Mouse (Mus musculus): Measurements from ENCODE around the gene Dgkd. TPM values are rescaled to one million over a fixed set of nuclear protein-coding genes. Genes with fewer than 3 reads are reported as not detected.

Gene Dgkd
- polyA plus RNA-seq, 1 experiment from 2014 or later = 37.8 TPM

GRCm38 (mm10) chr1:87877552-87878283 is 24.6 kb downstream of the Dgkd start:
- DNase-seq (ENCODE audit: low spot score) = no peak
- 84% methylated on average over 9 of the region's 9 CpGs for WGBS
- Histone ChIP-seq H3K36me3 (peaks cover 13% of the 10 kb centered on the region; the same call in 1 of the 2 replicates), H3K4me1 (peaks cover 4% of the 10 kb centered on the region; the same call in 1 of the 2 replicates), H3K27me3 (ENCODE audit: low read depth, poor library complexity, severe bottlenecking) (no peaks in the 10 kb centered on the region), H3K4me3 (no peak overlapping the region), H3K27ac (replicated peaks) (no peak overlapping the region), H3K9me3 (replicated peaks) (no peaks in the 10 kb centered on the region)

DNA sequence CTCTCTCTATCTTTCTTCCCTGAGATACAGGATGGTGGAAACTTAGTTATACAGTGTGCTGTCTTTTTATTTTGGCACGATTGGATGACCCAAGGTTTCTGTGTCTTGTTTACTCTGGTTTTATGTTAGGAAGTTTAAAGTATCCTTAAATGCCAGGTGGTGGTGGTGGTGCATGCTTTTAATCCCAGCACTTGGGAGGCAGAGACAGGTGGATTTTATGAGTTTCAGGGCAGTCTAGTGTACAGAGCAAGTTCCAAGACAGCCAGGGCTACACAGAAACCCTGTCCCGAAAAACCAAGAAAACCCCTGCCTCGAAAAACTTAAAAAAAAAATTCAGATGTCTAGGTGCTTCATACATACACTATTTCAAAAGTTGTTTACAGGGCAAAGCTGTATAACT is 25.9 kb downstream of the Dgkd start:
- no peaks in the 10 kb centered on the region for H3K27me3 ChIP-seq (ENCODE audit: low read depth, poor library complexity, severe bottlenecking)
- H3K27ac ChIP-seq (replicated peaks) = no peak overlapping the region
- H3K36me3 ChIP-seq = peaks cover 26% of the 10 kb centered on the region
- H3K4me3 ChIP-seq = no peak overlapping the region
- no peaks in the 10 kb centered on the region for H3K9me3 ChIP-seq (replicated peaks)
- 86% methylated on average over 3 of the region's 3 CpGs for WGBS
- H3K4me1 ChIP-seq = peaks cover 4% of the 10 kb centered on the region; the same call in 1 of the 2 replicates
- no peak for DNase-seq (ENCODE audit: low spot score)

DNA sequence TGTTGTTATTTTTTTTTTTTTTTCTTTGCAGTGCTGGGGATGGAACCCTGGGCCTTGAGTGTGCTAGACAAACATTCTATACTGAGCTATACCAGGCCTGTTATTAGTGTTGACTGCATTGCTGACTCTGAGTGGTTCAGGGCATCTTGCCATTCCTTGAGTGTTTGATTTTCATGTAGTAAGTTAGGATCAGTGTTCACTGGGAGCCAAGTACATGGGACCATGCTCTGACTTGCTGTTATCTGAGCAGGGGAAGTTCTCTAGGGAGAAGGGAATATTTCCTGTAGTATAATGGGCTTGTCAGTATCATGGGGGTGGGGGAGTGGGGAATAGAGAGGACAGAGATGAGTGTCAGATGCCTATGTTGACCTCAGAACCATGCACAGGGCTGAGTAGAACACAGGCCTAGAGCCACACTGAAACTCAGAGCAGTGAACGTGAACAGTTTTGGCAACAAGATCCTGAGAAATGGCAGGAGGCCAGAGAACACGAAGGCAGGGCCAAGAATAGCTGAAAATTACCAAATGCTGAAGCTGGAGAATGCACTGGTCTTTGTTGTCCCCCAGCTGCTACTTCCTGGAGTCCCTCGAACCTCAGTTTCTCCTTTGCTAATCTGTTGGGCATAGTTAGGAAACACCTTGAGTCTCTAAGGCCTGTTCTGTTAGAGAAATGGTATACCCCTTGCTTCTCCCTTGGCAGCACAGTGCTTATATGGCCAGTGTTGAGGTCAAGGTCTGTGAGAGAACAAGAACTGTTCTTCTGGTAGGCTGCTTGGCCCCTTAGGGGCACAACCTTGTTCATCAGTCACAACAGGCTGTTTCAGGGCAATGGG is 26.6 kb downstream of the Dgkd start:
- Histone ChIP-seq H3K36me3 (peaks cover 33% of the 10 kb centered on the region), H3K27me3 (ENCODE audit: low read depth, poor library complexity, severe bottlenecking) (no peaks in the 10 kb centered on the region), H3K4me3 (no peak overlapping the region), H3K4me1 (peaks cover 4% of the 10 kb centered on the region; the same call in 1 of the 2 replicates), H3K27ac (replicated peaks) (no peak overlapping the region), H3K9me3 (replicated peaks) (no peaks in the 10 kb centered on the region)
- no peak for DNase-seq (ENCODE audit: low spot score)
- WGBS = 82% methylated on average over 3 of the region's 3 CpGs

DNA sequence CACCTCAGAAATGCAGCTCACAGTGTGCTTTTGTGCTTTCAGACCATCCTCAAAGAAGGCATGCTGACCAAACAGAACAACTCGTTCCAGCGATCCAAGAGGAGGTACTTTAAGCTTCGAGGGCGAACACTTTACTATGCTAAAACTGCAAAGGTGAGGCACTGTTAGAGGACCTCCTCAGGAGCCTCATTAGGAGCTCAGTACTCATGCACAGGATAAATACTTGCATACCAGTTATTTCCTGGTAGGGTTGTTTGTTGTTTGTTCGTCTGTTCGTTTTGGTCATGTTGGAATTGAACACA is 27.2 kb downstream of the Dgkd start:
- peaks cover 4% of the 10 kb centered on the region; the same call in 1 of the 2 replicates for H3K4me1 ChIP-seq
- H3K27ac ChIP-seq (replicated peaks) = no peak overlapping the region
- H3K9me3 ChIP-seq (replicated peaks) = no peaks in the 10 kb centered on the region
- 89% methylated on average over 6 of the region's 6 CpGs for WGBS
- H3K36me3 ChIP-seq = peaks cover 38% of the 10 kb centered on the region
- H3K27me3 ChIP-seq (ENCODE audit: low read depth, poor library complexity, severe bottlenecking) = no peaks in the 10 kb centered on the region
- no peak overlapping the region for H3K4me3 ChIP-seq
- no peak for DNase-seq (ENCODE audit: low spot score)

DNA sequence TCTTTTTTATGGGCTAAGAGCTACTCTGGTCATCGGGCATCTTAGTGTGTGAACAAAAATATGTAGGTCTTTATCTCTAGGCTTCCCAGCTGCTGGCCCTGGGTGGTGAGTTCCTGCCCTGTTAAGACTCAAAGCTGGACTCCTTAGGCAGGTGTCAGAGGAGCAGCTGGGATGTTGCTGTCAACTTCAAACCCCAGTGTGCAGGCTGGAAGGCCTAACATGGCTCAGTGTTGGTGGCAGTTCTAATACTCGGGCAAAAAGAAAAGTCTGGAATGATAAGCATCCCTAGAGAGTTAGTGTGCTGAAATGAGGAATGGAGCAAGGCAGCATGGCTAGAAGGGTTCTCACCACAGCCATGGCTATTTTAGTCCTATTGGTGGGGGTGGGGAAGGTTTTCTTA is 27.8 kb downstream of the Dgkd start:
- no peak overlapping the region for H3K4me3 ChIP-seq
- no peaks in the 10 kb centered on the region for H3K27me3 ChIP-seq (ENCODE audit: low read depth, poor library complexity, severe bottlenecking)
- no peak overlapping the region for H3K27ac ChIP-seq (replicated peaks)
- peaks cover 4% of the 10 kb centered on the region; the same call in 1 of the 2 replicates for H3K4me1 ChIP-seq
- H3K36me3 ChIP-seq = peaks cover 44% of the 10 kb centered on the region
- 94% methylated on average over 2 of the region's 2 CpGs for WGBS
- DNase-seq (ENCODE audit: low spot score) = no peak
- H3K9me3 ChIP-seq (replicated peaks) = no peaks in the 10 kb centered on the region

DNA sequence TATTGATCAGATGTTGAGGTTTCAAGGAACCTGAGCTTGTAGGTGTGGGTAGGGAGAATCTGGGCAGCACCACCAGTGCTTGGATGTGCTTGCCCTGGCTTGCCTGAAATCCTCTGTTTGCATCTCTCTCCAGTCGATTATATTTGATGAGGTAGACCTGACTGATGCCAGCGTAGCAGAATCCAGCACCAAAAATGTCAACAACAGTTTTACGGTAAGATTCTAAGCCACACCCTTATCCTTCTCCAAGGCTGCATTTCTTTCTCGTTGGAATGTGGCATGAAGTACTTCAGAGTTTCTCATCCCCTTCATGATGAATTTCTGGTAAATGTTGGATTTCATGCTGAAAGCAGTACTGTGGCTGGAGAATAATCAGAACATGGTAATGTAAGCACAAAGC is 28.6 kb downstream of the Dgkd start:
- Histone ChIP-seq H3K4me1 (peaks cover 4% of the 10 kb centered on the region; the same call in 1 of the 2 replicates), H3K27me3 (ENCODE audit: low read depth, poor library complexity, severe bottlenecking) (no peaks in the 10 kb centered on the region), H3K4me3 (no peak overlapping the region), H3K36me3 (peaks cover 50% of the 10 kb centered on the region), H3K27ac (replicated peaks) (no peak overlapping the region), H3K9me3 (replicated peaks) (no peaks in the 10 kb centered on the region)
- DNase-seq (ENCODE audit: low spot score) = no peak
- WGBS = 94% methylated on average over 4 of the region's 4 CpGs

GRCm38 (mm10) chr1:87882554-87882953 is 29.5 kb downstream of the Dgkd start:
- no peak for DNase-seq (ENCODE audit: low spot score)
- no peaks in the 10 kb centered on the region for H3K9me3 ChIP-seq (replicated peaks)
- H3K27ac ChIP-seq (replicated peaks) = no peak overlapping the region
- H3K36me3 ChIP-seq = peaks cover 50% of the 10 kb centered on the region
- H3K4me1 ChIP-seq = peaks cover 2% of the 10 kb centered on the region; the same call in 1 of the 2 replicates
- no peaks in the 10 kb centered on the region for H3K27me3 ChIP-seq (ENCODE audit: low read depth, poor library complexity, severe bottlenecking)
- H3K4me3 ChIP-seq = no peak overlapping the region

GRCm38 (mm10) chr1:87890960-87891359 is 37.9 kb downstream of the Dgkd start:
- Histone ChIP-seq H3K27me3 (ENCODE audit: low read depth, poor library complexity, severe bottlenecking) (no peaks in the 10 kb centered on the region), H3K27ac (replicated peaks) (no peak overlapping the region), H3K9me3 (replicated peaks) (no peaks in the 10 kb centered on the region), H3K4me1 (peaks cover 4% of the 10 kb centered on the region; the same call in 1 of the 2 replicates), H3K36me3 (0 out of 2 replicates have a peak, but pooled peaks cover 6% of the 10 kb centered on the region), H3K4me3 (no peak overlapping the region)
- 88% methylated on average over 1 of the region's 1 CpGs for WGBS
- DNase-seq (ENCODE audit: low spot score) = no peak

- Histone ChIP-seq H3K4me3 (no peak overlapping the region), H3K27ac (replicated peaks) (no peak overlapping the region), H3K27me3 (ENCODE audit: low read depth, poor library complexity, severe bottlenecking) (no peaks in the 10 kb centered on the region), H3K36me3 (no peaks in the 10 kb centered on the region; the same call in 1 of the 2 replicates), H3K4me1 (peaks cover 4% of the 10 kb centered on the region; the same call in 1 of the 2 replicates), H3K9me3 (replicated peaks) (no peaks in the 10 kb centered on the region)
- no peak for DNase-seq (ENCODE audit: low spot score)
- 91% methylated on average over 4 of the region's 4 CpGs for WGBS
Observed at GRCm38 (mm10) chr1:87891634-87892033, 38.5 kb downstream of the Dgkd start.

DNA sequence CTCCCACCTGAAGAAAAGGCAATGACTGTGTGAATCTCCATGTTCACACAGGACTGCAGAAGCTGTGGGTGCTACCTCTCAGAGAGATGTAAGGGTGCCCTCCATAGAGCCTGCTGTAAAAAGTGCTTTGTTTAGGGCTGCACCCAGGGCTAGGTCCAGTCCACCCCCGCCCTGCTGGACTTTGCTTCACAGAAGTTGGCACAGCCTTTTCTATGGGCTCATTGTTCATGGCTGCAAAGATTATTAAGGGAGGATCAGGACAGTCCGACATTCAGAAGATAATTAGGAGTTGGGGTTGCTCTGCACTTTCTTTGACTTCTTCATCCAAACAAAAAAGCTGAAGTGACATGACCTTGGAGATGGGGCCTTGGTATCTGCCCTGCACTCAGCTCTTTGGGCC is 39.4 kb downstream of the Dgkd start:
- H3K36me3 ChIP-seq = no peaks in the 10 kb centered on the region; the same call in 1 of the 2 replicates
- H3K4me3 ChIP-seq = no peak overlapping the region
- 69% methylated on average over 2 of the region's 2 CpGs for WGBS
- no peaks in the 10 kb centered on the region for H3K9me3 ChIP-seq (replicated peaks)
- DNase-seq (ENCODE audit: low spot score) = no peak
- no peak overlapping the region for H3K27ac ChIP-seq (replicated peaks)
- H3K4me1 ChIP-seq = peaks cover 4% of the 10 kb centered on the region; the same call in 1 of the 2 replicates
- no peaks in the 10 kb centered on the region for H3K27me3 ChIP-seq (ENCODE audit: low read depth, poor library complexity, severe bottlenecking)

GRCm38 (mm10) chr1:87893414-87893813 is 40.3 kb downstream of the Dgkd start:
- Histone ChIP-seq H3K4me1 (peaks cover 4% of the 10 kb centered on the region; the same call in 1 of the 2 replicates), H3K4me3 (no peak overlapping the region), H3K9me3 (replicated peaks) (no peaks in the 10 kb centered on the region), H3K27ac (replicated peaks) (no peak overlapping the region), H3K36me3 (no peaks in the 10 kb centered on the region; the same call in 1 of the 2 replicates), H3K27me3 (ENCODE audit: low read depth, poor library complexity, severe bottlenecking) (no peaks in the 10 kb centered on the region)
- 93% methylated on average over 4 of the region's 4 CpGs for WGBS
- no peak for DNase-seq (ENCODE audit: low spot score)

DNA sequence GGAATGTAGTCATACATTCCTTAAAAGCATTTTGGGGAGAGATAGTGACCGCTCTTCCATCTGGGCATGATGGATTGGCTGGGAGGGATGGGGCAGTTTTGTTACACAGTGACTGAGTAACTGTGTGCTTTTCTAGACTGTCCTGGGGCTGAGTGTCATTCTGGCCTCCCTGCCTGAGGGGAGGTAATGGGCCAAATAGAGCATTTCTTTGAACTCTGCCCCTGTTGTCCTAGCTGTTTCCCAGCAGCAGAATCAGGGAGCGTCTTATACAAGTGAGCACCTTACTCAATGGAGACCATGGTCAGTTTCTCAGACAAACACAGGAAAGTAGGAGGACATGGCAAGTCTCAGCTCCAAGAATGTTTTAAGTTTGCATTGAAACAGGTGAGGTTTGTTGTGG is 43.8 kb downstream of the Dgkd start:
- DNase-seq (ENCODE audit: low spot score) = no peak
- Histone ChIP-seq H3K27ac (replicated peaks) (no peak overlapping the region), H3K4me1 (peaks cover 4% of the 10 kb centered on the region; the same call in 1 of the 2 replicates), H3K36me3 (peaks cover 8% of the 10 kb centered on the region; the same call in 1 of the 2 replicates), H3K27me3 (ENCODE audit: low read depth, poor library complexity, severe bottlenecking) (no peaks in the 10 kb centered on the region), H3K4me3 (no peak overlapping the region), H3K9me3 (replicated peaks) (no peaks in the 10 kb centered on the region)
- 97% methylated on average over 2 of the region's 2 CpGs for WGBS

- 95% methylated on average over 2 of the region's 2 CpGs for WGBS
- Histone ChIP-seq H3K9me3 (replicated peaks) (no peaks in the 10 kb centered on the region), H3K27ac (replicated peaks) (no peak overlapping the region), H3K4me3 (no peak overlapping the region), H3K36me3 (peaks cover 20% of the 10 kb centered on the region; the same call in 1 of the 2 replicates), H3K4me1 (no peaks in the 10 kb centered on the region), H3K27me3 (ENCODE audit: low read depth, poor library complexity, severe bottlenecking) (no peaks in the 10 kb centered on the region)
- DNase-seq (ENCODE audit: low spot score) = no peak
Observed at GRCm38 (mm10) chr1:87899701-87900100, 46.6 kb downstream of the Dgkd start.

All from midbrain, embryonic 10.5 days (tissue).